Mouse (Mus musculus): ENCODE results near the gene Ephb2. TPM values are rescaled to one million over a fixed set of nuclear protein-coding genes. Genes with fewer than 3 reads are reported as not detected.

Ephb2 gene
- polyA plus RNA-seq, 2 experiments, result 0.17 to 0.41 TPM

DNA sequence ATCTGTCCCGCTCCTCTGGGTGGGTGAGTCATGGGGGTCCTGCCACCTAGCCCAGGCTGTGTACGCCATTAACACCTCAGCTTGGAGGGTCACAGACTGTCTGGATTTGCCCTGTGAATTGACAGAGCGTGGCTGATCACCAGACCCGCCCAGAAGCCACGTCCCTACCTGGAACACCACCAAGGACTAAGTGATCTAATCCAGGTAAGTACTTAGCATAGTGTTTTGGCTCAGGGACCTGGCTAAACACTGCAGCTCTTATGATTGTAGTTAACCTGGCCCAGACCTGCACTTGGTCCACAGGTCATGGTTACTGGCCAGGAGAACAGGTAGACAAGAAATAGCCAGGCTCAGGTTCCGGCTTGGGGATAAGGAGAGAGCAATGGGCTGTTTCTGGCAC is 31.4 kb downstream of the Ephb2 start:
- TF ChIP-seq EP300 (IDR thresholded peaks at IDR 0.05; ENCODE audit: low read depth) (no peak), CTCF (IDR thresholded peaks at IDR 0.05; ENCODE audit: low read depth) (no peak)
- WGBS (ENCODE audit: insufficient replicate concordance), result 64% methylated on average over 6 of the region's 6 CpGs
- Histone ChIP-seq H3K9me3 (ENCODE audit: control insufficient read depth, low read length) (no peaks in the 10 kb centered on the region), H3K4me2 (ENCODE audit: low read depth) (no peak overlapping the region), H3K27ac (no peak overlapping the region), H3K36me3 (replicated peaks; ENCODE audit: control insufficient read depth, insufficient read depth, low read depth) (no peaks in the 10 kb centered on the region), H3K4me3 (ENCODE audit: insufficient read depth in 1 of 2, low read depth in 2 of 2, low read length in 2 of 2) (no peak overlapping the region), H3K4me1 (replicated peaks; ENCODE audit: control insufficient read depth in 2 of 2, insufficient read depth in 2 of 2, low read length in 1 of 2) (0 out of 4 replicates have a peak, but pooled peaks cover 0 to 2% of the 10 kb centered on the region in 2 experiments), H3K9ac (replicated peaks) (no peak overlapping the region), H3K27me3 (ENCODE audit: control insufficient read depth, insufficient read depth, low read length) (no peaks in the 10 kb centered on the region)
- no peak for ATAC-seq (ENCODE audit: insufficient read depth)
- no peak for DNase-seq (ENCODE audit: low read depth in 3 of 3, low spot score in 3 of 3)

DNA sequence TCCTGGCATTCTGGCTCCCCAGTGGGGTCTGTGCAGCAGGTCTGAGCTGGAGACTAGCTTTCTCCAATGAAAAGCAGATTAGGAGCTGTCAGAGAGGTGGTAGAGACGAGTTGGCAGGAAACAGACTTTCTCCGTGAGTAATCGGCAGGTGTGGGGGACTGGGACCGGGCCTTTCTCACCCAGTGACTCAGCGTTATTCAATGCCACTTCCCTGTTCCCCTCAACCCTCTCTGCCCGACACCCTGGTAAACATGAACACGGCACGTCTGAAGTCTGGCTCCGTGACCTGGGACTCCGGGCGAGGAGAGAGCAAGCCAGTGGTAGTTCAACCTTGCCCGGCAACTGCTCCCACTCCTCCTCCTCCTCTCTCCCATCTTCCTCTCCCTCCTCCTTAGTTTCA is 33.3 kb downstream of the Ephb2 start:
- ATAC-seq (ENCODE audit: insufficient read depth), result no peak
- Histone ChIP-seq H3K4me2 (ENCODE audit: low read depth) (no peak overlapping the region), H3K27me3 (ENCODE audit: control insufficient read depth, insufficient read depth, low read length) (no peaks in the 10 kb centered on the region), H3K9ac (replicated peaks) (no peak overlapping the region), H3K4me3 (ENCODE audit: insufficient read depth in 1 of 2, low read depth in 2 of 2, low read length in 2 of 2) (no peak overlapping the region), H3K27ac (no peak overlapping the region), H3K36me3 (replicated peaks; ENCODE audit: control insufficient read depth, insufficient read depth, low read depth) (no peaks in the 10 kb centered on the region), H3K9me3 (ENCODE audit: control insufficient read depth, low read length) (no peaks in the 10 kb centered on the region), H3K4me1 (replicated peaks; ENCODE audit: control insufficient read depth in 2 of 2, insufficient read depth in 2 of 2, low read length in 1 of 2) (no peaks in the 10 kb centered on the region; a peak in 1 of 4 replicates)
- no peak for DNase-seq (ENCODE audit: low read depth in 3 of 3, low spot score in 3 of 3)
- WGBS (ENCODE audit: insufficient replicate concordance), result 16% methylated on average over 12 of the region's 12 CpGs
- TF ChIP-seq EP300 (IDR thresholded peaks at IDR 0.05; ENCODE audit: low read depth) (no peak), CTCF (IDR thresholded peaks at IDR 0.05; ENCODE audit: low read depth) (no peak)

DNA sequence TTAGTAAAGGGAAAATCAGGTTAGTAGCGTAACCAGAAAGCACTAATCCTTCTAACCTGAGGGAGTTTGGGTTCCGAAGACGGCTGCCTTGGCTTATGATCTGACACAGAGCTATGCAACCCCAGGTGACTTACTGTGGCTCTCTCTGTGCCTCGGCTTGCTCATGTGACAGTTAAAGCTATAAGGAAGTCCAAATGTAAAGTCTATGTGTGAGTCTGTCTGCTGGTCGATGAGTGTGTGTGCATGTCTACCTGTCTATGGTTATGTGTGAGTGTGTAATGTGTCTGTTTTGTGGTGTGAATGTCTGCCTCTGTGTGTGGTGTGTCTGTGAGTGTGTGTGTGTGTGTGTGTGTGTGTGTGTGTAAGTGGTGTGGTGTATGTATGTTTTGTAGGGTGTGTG is 33.8 kb downstream of the Ephb2 start:
- TF ChIP-seq EP300 (IDR thresholded peaks at IDR 0.05; ENCODE audit: low read depth) (no peak), CTCF (IDR thresholded peaks at IDR 0.05; ENCODE audit: low read depth) (no peak)

DNA sequence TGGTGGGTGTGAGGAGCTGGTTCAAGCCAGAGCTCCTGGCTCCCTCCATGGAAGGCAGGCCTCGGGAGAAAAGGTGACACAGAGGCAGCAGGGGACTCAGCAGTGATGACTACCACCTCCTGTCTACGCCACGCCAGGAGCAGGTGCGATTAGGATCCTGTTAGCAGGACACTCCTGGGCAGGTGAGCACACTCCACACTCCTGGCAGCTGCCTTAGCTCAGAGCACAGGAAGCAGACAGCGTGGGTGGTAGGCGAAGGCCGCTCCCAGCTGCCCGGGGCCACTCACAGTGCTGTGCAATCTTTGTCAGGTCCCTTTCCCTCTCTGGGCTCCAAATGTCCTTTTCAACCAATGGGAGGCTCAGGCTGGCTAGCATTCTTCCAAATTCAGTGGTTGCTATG is 34.3 kb downstream of the Ephb2 start:
- 76% methylated on average over 8 of the region's 8 CpGs for WGBS (ENCODE audit: insufficient replicate concordance)
- Histone ChIP-seq H3K4me2 (ENCODE audit: low read depth) (no peak overlapping the region), H3K9ac (replicated peaks) (no peak overlapping the region), H3K9me3 (ENCODE audit: control insufficient read depth, low read length) (no peaks in the 10 kb centered on the region), H3K27ac (no peak overlapping the region), H3K4me3 (ENCODE audit: insufficient read depth in 1 of 2, low read depth in 2 of 2, low read length in 2 of 2) (no peak overlapping the region), H3K4me1 (replicated peaks; ENCODE audit: control insufficient read depth in 2 of 2, insufficient read depth in 2 of 2, low read length in 1 of 2) (no peaks in the 10 kb centered on the region; a peak in 1 of 4 replicates), H3K27me3 (ENCODE audit: control insufficient read depth, insufficient read depth, low read length) (no peaks in the 10 kb centered on the region), H3K36me3 (replicated peaks; ENCODE audit: control insufficient read depth, insufficient read depth, low read depth) (no peaks in the 10 kb centered on the region)
- no peak for DNase-seq (ENCODE audit: low read depth in 3 of 3, low spot score in 3 of 3)
- TF ChIP-seq CTCF (IDR thresholded peaks at IDR 0.05; ENCODE audit: low read depth), result no peak
- no peak for ATAC-seq (ENCODE audit: insufficient read depth)

More for the DNA sequence above, 33.8 kb downstream of the Ephb2 start:
- no peak for ATAC-seq (ENCODE audit: insufficient read depth)
- Histone ChIP-seq H3K4me3 (ENCODE audit: insufficient read depth in 1 of 2, low read depth in 2 of 2, low read length in 2 of 2) (no peak overlapping the region), H3K9me3 (ENCODE audit: control insufficient read depth, low read length) (no peaks in the 10 kb centered on the region), H3K4me2 (ENCODE audit: low read depth) (no peak overlapping the region), H3K36me3 (replicated peaks; ENCODE audit: control insufficient read depth, insufficient read depth, low read depth) (no peaks in the 10 kb centered on the region), H3K27ac (no peak overlapping the region), H3K4me1 (replicated peaks; ENCODE audit: control insufficient read depth in 2 of 2, insufficient read depth in 2 of 2, low read length in 1 of 2) (no peaks in the 10 kb centered on the region; a peak in 1 of 4 replicates), H3K27me3 (ENCODE audit: control insufficient read depth, insufficient read depth, low read length) (no peaks in the 10 kb centered on the region), H3K9ac (replicated peaks) (no peak overlapping the region)
- no peak for DNase-seq (ENCODE audit: low read depth in 3 of 3, low spot score in 3 of 3)
- WGBS (ENCODE audit: insufficient replicate concordance), result 53% methylated on average over 5 of the region's 5 CpGs

DNA sequence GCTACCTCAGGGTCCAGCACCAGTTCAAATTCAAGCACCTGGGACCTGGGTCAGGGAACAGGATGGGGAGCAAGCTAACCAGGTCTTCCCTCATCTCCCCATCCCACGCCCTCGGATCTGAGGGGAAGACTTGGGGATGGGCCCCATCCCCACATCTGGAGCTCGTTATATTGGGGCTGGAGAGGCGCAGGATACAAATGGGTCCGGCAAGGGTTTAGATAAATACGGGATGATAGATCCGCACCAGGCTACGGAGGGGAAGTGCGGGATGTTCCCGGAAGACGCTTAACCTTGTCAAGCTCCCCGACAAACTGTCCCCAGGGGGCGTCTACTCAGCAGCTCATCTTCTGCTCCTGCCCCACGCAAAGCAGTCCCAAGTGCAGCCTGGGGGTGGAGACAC is 35.4 kb downstream of the Ephb2 start:
- Histone ChIP-seq H3K9ac (replicated peaks) (no peak overlapping the region), H3K4me3 (ENCODE audit: insufficient read depth in 1 of 2, low read depth in 2 of 2, low read length in 2 of 2) (no peak overlapping the region), H3K4me2 (ENCODE audit: low read depth) (no peak overlapping the region), H3K9me3 (ENCODE audit: control insufficient read depth, low read length) (no peaks in the 10 kb centered on the region), H3K27ac (no peak overlapping the region), H3K27me3 (ENCODE audit: control insufficient read depth, insufficient read depth, low read length) (no peaks in the 10 kb centered on the region), H3K36me3 (replicated peaks; ENCODE audit: control insufficient read depth, insufficient read depth, low read depth) (no peaks in the 10 kb centered on the region), H3K4me1 (replicated peaks; ENCODE audit: control insufficient read depth in 2 of 2, insufficient read depth in 2 of 2, low read length in 1 of 2) (no peaks in the 10 kb centered on the region; a peak in 1 of 4 replicates)
- ATAC-seq (ENCODE audit: insufficient read depth), result no peak
- WGBS (ENCODE audit: insufficient replicate concordance), result 65% methylated on average over 14 of the region's 14 CpGs
- DNase-seq (ENCODE audit: low read depth in 3 of 3, low spot score in 3 of 3), result no peak
- TF ChIP-seq EP300 (IDR thresholded peaks at IDR 0.05; ENCODE audit: low read depth) (no peak), CTCF (IDR thresholded peaks at IDR 0.05; ENCODE audit: low read depth) (no peak)
